Mouse (Mus musculus) embryonic stem cell, embryonic (primary cell): ENCODE data around the gene Hoxb8.

Source experiments
- CTCF ChIA-PET, 4 experiments: fragments of 300-600 bp in 2 of 4; fragments of 350-600 bp in 2 of 4; sonication (Branson Sonifier 250); formaldehyde crosslinking; loops; one replicate each; lab custom pipeline; 2022; ENCODE audit warnings: inconsistent platforms in 2 of 4; lab: Charles Lee
- POLR2A ChIA-PET, 4 experiments: fragments of 300-600 bp in 2 of 4; fragments of 350-600 bp in 2 of 4; sonication (Branson Sonifier 250); formaldehyde crosslinking; loops; one replicate each; lab custom pipeline; 2022; ENCODE audit warnings: antibody characterized with exemption in 4 of 4, inconsistent platforms in 1 of 4; lab: Charles Lee

Gene Hoxb8

DNA sequence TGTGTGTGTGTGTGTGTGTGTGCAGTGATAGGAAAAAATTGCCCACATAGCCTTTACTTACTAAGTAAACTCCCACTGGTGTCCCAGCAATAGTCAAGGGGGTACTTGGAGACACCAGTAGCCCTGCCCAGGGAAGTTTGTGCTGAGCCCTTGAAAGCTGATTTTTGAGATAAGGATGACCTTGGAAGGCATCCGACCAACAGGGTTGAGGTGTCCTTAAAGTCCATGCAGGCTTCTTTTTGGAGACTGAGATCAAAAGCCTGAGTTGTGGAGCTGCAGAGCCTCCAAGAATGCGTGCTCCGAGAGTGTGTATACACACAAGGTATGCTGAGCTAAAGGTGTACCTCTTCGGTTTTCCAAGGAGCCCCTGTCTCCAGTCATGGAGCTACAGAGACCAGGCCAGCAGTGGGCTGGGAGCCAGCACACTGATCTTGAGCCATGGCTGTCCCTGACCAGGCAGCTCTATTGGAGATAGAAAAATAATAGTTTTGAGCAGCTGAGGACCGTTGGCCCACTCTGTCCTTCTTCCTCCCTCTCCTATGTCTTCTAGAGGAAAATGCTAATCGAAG is 19.4 kb upstream of the Hoxb8 start:
- CTCF ChIA-PET, result interaction anchor here (0.5 to 2.2 kb wide), 48 partner anchors 8 to 1327 kb away, joined by 3 to 24 read pairs (median 4); partner anchors contain the start of genes Hoxb9 (in 2 of the 4) and Hoxb8 (in 1 of the 4)

DNA sequence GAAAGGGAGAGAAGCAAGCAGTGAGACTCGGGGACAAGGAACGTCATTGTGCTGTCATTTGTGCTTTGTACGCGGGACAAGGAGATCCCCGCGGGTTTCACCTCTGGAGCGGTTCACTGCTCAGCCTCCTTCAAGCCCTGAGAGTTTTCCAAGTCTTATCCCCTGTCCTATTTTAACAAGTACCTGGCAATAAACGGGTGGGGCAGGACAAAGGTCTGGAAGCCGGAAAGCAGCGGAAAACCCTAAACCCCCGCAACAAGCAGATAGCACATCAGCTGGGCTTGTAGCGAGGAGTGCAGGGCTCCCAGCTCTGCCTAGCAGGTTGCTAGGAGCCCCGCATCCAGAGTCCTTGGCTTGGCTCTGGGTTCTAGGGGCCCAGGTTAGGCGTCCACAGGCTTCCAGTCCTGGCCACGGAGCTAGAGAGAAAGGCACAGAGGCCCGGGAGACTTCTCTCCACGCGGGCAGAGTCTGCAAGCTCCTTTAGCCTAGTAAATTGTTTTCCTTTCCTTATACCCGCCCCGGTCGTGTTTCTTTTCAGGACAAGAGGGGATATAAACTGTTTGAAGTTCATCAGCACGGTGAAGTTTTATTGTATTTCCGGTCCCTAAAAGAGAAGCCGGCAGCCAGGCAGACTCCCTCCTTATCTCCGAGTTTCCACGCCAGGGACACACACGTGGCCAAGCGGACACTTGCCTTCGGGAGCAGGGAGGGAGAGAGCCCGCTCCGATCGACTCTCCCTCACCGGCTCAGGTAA is 17.9 kb upstream of the Hoxb8 start:
- ChIA-PET CTCF (interaction anchor here in 1 of 4 experiments (0.7 to 1.0 kb wide), 2 partner anchors 118 to 390 kb away, joined by 3 to 4 read pairs; no protein-coding TSS in a partner anchor), POLR2A (interaction anchor here in 1 of 4 experiments (0.7 to 0.9 kb wide), 2 partner anchors 88 to 129 kb away, joined by 3 read pairs; no protein-coding TSS in a partner anchor)

More for the DNA sequence above, 19.4 kb upstream of the Hoxb8 start:
- POLR2A ChIA-PET, result interaction anchor here (0.7 to 2.5 kb wide), 10 partner anchors 8 to 114 kb away, joined by 4 to 20 read pairs (median 8); partner anchors contain the start of gene Hoxb9 (in 4 of the 4)

DNA sequence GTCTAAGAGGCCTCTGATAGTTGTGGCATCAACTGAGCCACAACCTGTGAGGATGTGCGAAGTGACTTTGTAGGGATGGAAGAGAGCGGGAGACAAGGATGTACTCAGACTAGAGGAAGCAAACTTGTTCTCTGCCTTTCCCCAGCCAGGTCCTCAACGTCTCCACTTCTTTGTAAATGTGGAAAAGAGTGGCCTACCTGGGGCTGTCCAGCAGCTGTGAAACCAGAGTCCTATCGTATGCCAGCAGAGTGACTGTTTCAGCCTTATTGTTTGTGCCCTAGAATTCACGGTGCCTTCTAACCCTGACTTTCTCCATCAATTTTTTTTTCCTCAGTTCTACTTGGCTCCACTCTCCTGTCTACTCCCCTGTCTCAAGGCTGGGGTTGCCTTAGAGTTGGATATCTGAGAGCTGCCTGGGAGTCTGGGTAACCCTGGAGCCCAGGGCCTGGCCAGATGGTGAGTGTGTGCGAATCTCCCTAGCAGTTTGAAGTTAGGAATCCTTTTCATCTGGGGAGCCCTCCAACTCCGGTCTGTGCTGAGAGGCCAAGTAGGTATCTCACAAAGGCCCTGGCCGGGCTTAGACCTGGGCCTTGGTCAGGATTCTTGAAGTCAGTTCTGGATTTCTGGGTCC is 17.2 kb upstream of the Hoxb8 start:
- CTCF ChIA-PET, result interaction anchor here in 2 of 4 experiments (0.7 to 1.0 kb wide), 2 partner anchors 189 to 389 kb away, joined by 3 to 4 read pairs; partner anchors contain the start of gene Atp5g1 (in 1 of the 2)
- POLR2A ChIA-PET, result interaction anchor here in 2 of 4 experiments (0.7 to 1.5 kb wide), 4 partner anchors 11 to 129 kb away, joined by 3 to 4 read pairs (median 3); partner anchors contain the start of gene Hoxb13 (in 1 of the 2)

DNA sequence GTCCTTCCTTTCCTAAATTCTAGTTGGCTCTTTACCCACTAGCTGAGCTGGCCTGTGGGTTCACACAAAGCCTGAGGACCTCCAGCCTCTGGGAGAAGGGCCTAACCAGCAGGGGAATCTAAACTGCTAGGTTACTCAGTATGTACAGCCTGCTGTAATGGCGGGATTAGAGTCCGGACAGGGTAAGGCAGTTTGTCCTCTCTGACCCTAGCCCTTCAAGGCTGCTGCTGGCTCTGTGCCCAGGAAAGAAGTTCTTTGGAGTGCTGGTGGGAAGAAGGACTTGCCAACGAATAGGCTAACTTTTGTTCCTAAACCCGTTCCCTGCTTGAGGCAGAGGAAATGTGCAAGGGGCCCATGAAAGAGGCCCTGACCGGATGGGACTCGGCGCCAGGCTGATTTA is 15.8 kb upstream of the Hoxb8 start:
- ChIA-PET CTCF (interaction anchor here in 1 of 4 experiments (0.6 kb wide), 1 partner anchor 31 kb away, joined by 3 read pairs; no protein-coding TSS in a partner anchor), POLR2A (interaction anchor here in 2 of 4 experiments (0.6 to 1.5 kb wide), 3 partner anchors 72 to 556 kb away, joined by 3 to 4 read pairs (median 3); partner anchors contain the start of gene Hoxb13 (in 1 of the 2))

DNA sequence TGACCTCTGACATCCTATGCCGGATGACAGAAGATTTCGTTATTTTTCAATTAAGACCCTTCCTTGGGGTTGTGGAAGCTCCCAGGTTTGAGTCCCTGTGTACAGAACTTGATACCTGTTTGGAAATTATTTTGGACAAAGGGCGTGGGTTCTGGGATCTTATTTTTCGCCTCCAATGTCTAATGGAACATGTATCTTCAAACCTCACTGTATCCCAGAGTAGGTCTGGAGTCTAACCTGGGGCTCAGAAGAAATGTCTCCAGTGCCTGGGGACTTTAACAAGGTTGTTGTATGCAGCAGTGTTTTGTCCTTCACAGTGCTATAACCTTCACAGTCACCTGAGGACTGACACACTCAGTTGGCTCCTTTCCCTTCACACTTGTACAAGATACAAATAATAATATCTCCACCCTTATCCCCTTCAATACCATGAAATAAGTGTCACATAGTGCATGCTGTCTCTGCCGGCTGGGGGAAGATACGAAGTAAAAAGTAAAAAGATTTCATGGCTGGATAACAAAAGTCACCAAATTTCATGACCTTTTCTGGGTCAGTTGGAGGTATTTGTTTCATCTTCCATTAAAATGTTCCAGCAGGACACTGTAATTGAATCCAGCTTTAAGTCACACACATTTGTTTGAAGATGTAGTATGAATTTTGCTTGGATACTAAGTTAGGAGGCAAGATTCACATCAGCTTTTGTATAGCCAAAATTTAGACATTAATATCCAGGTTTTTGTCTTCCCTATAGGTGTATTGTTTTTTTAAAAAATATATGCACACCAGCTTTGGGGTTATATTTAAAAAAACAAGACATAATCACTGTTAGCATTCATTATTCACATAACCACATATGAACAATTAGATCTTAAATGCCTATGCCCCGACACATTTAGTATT is 14.4 kb upstream of the Hoxb8 start:
- POLR2A ChIA-PET, result interaction anchor here in 1 of 4 experiments (0.6 kb wide), 1 partner anchor 105 kb away, joined by 3 read pairs; no protein-coding TSS in a partner anchor
- CTCF ChIA-PET, result interaction anchor here in 2 of 4 experiments (0.6 to 1.2 kb wide), 3 partner anchors 27 to 448 kb away, joined by 3 to 5 read pairs (median 3); no protein-coding TSS in a partner anchor

DNA sequence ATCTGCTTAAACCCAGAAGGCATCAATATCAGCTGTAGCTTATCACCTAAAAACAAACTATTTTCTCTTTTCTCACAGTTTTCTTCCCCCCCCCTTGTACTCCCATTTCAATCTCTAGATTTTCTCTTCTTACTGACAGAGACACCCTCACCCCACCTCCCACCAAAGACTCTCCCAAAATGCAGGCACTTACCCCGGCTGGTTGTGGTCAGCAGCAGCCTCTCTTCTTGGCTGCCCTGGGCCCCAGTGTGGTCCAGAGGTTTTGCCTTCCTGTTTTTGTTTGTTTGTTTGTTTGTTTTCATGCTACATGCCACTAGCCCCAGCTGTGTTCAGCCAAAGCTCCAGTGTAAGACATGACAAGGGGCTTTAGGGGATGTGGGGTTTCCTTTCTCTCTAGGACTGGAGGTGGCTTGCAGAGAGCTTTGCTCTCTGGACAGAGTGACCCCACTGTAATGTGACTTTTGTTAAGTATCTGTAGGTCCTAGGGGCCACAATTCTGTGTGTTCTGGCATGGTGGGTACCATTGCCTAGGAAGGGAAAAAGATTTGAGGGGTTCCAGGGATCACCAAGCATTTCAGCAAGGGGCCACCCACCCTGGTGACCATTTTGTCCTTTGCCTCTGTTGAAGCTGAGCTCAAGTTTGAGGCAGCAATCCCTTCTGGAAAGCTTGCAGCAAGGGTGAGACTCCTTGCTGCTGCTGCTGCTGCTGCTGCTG is 13.5 kb upstream of the Hoxb8 start:
- CTCF ChIA-PET, result interaction anchor here (0.6 to 1.2 kb wide), 6 partner anchors 11 to 150 kb away, joined by 3 to 7 read pairs (median 3); no protein-coding TSS in a partner anchor

DNA sequence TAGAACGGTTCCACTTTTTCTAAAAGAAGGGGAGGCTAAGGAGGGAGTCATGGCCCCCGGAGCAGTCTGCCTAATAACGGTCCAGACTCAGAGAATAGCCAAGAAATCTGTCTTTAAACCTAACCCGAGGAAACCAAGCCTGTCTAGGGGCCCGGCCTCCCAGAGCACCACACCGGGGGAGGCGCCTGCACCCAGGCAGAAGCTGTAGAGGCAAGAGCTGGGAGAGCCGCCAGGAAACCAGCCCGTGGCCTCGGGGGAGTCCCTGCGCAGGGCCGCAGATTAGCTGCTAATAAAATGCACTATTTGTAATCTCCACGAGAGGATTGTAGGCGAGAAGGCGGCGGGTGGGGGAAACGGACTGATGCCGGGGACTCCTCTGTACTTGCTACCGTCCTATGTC is 11.8 kb upstream of the Hoxb8 start:
- POLR2A ChIA-PET, result interaction anchor here (0.5 to 3.4 kb wide), 11 partner anchors 8 to 679 kb away, joined by 3 to 20 read pairs (median 4); no protein-coding TSS in a partner anchor
- CTCF ChIA-PET, result interaction anchor here in 3 of 4 experiments (0.6 to 3.5 kb wide), 5 partner anchors 9 to 71 kb away, joined by 3 to 22 read pairs (median 4); no protein-coding TSS in a partner anchor

More for the DNA sequence above, 13.5 kb upstream of the Hoxb8 start:
- POLR2A ChIA-PET, result interaction anchor here in 2 of 4 experiments (0.6 to 1.2 kb wide), 3 partner anchors 17 to 254 kb away, joined by 3 to 4 read pairs (median 3); partner anchors contain the start of gene Hoxb5 (in 1 of the 2)

DNA sequence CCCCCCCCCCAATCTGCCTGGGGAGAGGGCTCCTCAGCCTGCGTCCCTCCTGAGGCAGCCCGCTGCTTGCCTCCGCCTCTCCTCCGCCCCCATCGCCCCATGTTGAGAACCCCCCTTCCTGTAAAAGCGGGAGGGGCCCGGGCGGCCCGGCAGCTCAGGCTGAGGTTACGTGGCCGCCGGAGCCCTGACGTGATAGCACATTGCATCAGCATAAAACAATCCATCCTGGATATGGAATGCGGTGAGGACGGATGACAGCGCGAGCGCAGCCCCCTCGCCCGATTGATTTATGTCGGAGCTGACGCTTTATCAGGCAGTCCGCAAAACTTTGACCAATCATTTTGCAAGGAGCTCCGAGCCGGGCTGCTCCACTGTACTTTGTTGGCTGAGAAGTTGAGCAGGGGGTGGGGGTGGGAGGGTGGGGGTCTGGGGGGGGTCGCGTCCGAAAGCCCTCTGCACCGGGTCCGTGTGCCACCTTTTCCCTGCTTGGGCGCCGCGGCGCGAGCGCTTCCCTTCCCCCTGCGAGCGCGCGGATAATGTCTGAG is 10.6 kb upstream of the Hoxb8 start, which contains the start of gene Hoxb9:
Gene Hoxb9 (plus strand): TSS at position 462 of the 545 bp plus-strand sequence.
- POLR2A ChIA-PET, result interaction anchor here (0.6 to 3.4 kb wide), 20 partner anchors 9 to 591 kb away, joined by 3 to 20 read pairs (median 4); partner anchors contain the start of gene Atp5g1 (in 1 of the 4)
- CTCF ChIA-PET, result interaction anchor here (0.5 to 3.5 kb wide), 16 partner anchors 10 to 729 kb away, joined by 3 to 22 read pairs (median 3); no protein-coding TSS in a partner anchor

DNA sequence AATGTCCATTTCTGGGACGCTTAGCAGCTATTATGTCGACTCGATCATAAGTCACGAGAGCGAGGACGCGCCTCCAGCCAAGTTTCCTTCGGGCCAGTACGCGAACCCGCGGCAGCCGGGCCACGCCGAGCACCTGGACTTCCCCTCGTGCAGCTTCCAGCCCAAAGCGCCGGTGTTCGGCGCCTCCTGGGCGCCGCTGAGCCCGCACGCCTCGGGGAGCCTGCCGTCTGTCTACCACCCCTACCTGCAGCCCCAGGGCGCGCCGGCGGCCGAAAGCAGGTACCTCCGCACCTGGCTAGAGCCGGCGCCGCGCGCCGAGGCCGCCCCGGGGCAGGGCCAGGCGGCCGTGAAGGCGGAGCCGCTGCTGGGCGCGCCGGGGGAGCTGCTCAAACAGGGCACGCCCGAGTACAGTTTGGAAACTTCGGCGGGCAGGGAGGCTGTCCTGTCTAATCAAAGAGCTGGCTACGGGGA is 10.1 kb upstream of the Hoxb8 start:
- ChIA-PET POLR2A (interaction anchor here (0.6 to 3.4 kb wide), 19 partner anchors 8 to 411 kb away, joined by 3 to 20 read pairs (median 4); partner anchors contain the start of gene Atp5g1 (in 1 of the 4)), CTCF (interaction anchor here in 3 of 4 experiments (0.6 to 3.5 kb wide), 14 partner anchors 9 to 1628 kb away, joined by 3 to 22 read pairs (median 3); no protein-coding TSS in a partner anchor)

DNA sequence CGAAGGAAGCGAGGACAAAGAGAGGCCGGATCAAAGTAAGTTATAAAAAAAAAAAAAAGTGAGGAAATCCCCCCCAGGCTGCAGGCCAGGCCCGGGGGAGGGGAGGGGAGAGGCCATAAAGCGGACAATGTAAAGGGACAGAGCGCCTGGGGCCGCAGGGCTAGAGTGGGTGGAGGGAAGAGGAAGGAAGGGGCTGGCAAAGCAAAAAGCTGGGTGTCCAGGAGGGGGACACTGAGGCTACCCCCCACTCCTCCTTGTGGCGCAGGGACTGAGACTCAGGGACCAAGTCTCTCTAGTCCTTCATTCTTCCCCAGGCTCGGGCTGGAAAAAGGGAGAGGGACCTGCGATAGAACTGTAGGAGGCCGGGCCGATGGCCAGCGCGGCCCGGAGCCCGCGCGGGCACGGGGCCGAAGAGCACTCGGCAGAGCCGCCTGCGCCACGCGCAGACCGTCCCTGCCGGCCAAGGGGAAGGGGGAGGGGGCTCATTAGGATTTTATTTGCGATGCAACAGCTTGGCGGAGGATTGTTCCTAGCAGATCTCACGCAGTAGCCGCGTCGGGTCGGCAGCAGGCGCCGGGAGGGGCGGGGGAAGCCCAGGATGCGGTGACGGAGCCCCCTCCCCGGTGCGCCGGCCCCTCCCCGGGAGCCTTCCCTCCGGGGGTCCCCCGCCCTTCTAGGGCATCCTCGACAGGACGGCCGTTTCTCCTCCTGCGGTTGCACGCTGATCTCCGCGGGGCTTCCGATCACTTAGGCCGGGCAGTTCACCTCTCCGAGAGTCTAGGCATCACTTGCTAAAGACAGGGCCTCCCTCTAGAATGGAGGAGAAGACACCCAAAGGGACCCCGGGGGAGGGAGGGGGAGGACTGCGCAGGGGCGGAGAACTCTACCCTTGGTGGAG is 9.4 kb upstream of the Hoxb8 start:
- ChIA-PET CTCF (interaction anchor here in 3 of 4 experiments (0.7 to 3.5 kb wide), 12 partner anchors 10 to 1627 kb away, joined by 3 to 22 read pairs (median 3); no protein-coding TSS in a partner anchor), POLR2A (interaction anchor here in 3 of 4 experiments (0.7 to 3.4 kb wide), 17 partner anchors 8 to 410 kb away, joined by 3 to 20 read pairs (median 4); partner anchors contain the start of gene Hoxb5 (in 1 of the 3))

DNA sequence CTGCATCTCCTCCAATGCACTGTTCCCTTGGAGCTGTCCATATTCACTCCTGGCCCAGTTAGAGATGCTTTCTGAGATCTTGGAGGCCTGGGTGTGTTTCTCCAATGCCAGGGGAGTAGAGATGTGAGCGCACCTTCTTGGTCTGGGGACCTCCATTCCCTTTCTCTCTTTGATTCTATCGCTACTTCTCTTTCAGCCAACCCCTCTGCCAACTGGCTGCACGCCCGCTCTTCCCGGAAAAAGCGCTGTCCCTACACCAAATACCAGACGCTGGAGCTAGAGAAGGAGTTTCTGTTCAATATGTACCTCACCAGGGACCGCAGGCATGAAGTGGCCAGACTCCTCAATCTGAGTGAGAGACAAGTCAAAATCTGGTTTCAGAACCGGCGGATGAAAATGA is 7.3 kb upstream of the Hoxb8 start:
- CTCF ChIA-PET, result interaction anchor here in 3 of 4 experiments (0.6 to 1.5 kb wide), 3 partner anchors 13 to 345 kb away, joined by 3 to 8 read pairs (median 5); partner anchors contain the start of gene Hoxb5 (in 1 of the 3)
- POLR2A ChIA-PET, result interaction anchor here in 3 of 4 experiments (0.7 to 2.8 kb wide), 6 partner anchors 9 to 1399 kb away, joined by 3 to 12 read pairs (median 4); partner anchors contain the start of genes Hoxb5 (in 1 of the 3) and Hoxb6 (in 1 of the 3)

DNA sequence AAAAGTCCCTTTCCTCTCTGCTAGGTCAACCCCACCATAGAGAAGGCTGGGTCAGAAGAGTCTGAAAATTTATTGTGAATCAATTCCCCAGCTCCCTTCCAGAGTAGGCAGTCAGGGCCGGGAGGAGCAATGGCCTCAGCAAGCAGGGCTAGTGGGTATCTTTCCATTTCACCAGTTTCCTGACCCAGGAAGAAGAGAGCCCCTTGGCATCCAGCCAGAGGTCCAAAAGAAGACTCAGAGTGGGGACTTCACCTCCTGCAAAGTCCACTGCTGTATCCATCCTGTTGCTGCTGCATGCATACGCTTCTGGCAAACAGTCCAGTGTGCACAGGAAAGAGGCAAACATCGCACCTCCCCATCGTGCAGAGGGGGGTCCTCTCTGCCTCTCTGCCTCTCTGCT is 5.8 kb upstream of the Hoxb8 start:
- CTCF ChIA-PET, result interaction anchor here in 1 of 4 experiments (0.7 kb wide), 1 partner anchor 25 kb away, joined by 3 read pairs; no protein-coding TSS in a partner anchor
- POLR2A ChIA-PET, result no interaction called here

DNA sequence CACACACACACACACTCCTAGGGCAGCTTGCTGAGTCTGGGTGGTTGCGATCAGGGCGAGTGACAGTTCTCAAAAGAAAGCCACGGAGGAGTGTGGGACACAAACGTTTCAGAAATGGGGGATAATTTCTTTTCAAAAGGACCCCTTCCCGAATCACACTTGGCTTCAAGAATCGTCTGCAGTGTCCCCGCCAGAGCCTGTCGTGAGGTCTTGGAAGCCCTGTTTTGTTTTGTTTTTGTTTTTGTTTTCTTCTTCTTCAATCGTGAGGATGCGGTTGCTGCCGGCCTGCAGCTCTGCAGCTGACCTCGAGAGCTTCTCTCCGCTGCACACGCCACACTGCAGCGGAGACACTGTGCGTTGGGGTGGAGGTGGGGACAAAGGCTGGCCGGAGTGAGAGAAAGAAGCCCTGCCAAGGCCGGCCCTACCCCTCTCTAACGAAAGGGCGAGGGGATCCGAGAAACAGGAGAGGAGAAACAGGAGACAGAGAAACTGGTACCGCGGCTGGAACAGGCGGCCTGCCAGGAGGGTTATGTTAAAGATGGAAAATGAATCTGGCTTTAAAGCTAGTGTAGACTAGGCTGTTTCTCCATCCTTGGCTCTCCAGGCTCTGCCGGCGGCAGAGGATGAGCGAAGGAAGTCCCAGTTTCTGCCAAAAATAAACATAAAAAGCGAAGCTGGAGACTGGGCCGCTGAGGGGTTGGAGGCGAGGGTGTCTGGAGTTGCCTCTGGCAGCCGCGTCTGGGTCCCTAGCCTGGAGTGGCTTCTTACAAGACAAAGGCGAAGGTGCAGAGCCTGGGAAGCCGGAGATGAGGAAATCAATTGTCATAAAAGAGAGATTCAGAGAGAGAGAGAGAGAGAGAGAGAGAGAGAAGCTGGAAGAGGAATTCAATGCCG is 4.3 kb upstream of the Hoxb8 start:
- ChIA-PET CTCF (interaction anchor here (0.5 to 3.3 kb wide), 13 partner anchors 10 to 584 kb away, joined by 3 to 21 read pairs (median 3); no protein-coding TSS in a partner anchor), POLR2A (interaction anchor here (0.5 to 1.8 kb wide), 7 partner anchors 16 to 1172 kb away, joined by 3 to 6 read pairs (median 4); no protein-coding TSS in a partner anchor)
